Mouse (Mus musculus) neutrophil, adult 83 days (primary cell): Measurements from ENCODE around the gene Vmn1r158. TPM values are rescaled to one million over a fixed set of nuclear protein-coding genes. Genes with fewer than 3 reads are reported as not detected.

Source experiments
- total RNA-seq, 2 experiments: library from RNA; stranded (reverse); gene quantifications; one replicate each; pipeline ENCODE4 v1.2.4; 2023

Gene Vmn1r158
- not detected for total RNA-seq

DNA sequence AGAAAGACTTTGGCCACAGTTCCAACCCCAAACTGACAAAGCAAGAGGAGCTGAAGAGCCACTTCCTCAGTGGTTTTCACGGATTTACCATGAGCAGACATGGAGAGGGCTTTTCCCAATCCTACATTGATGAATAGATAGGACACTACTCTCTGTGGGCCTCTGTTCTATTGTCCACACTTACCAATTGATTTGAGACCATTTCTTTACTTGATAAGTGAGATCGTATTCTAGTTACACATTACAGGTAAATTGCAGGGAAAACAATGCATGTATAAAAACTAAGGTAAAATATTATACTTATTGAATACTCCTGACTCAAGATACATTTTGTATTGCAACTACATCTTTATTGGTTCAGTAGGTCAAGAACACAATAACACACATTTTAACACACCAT is at the start of gene Vmn1r158:
Gene Vmn1r158, minus strand, starts transcription at position 101 of the 400 bp plus-strand sequence.

DNA sequence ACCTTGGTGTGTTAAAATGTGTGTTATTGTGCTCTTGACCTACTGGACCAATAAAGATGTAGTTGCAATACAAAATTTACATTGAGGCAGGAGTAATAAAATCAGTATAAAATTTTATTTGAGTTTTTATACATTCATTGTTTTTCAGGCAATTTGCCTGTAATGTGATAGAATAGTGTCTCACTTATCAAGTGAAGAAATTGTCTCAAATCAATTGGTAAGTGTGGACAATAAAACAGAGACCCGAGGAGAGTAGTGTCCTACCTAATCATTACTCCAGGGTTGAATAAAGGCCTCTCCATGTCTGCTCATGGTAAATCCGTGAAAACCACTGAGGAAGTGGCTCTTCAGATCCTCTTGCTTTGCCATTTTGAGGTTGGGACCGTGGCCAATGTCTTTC is 29.2 kb downstream of the Vmn1r158 start, which contains the start of gene Vmn1r157:
Gene Vmn1r157, plus strand, starts transcription at position 301 of the 400 bp plus-strand sequence.

Other genes with a start within 250 kb of the Vmn1r158 start
- not detected for gene Gm4201, start 225.4 kb downstream of the Vmn1r158 start, total RNA-seq
- gene Gm4565, start 202.7 kb downstream of the Vmn1r158 start, total RNA-seq, result not detected
- gene Vmn1r155, start 132.8 kb downstream of the Vmn1r158 start, total RNA-seq, result not detected
- not detected for gene Gm8693, start 98.5 kb downstream of the Vmn1r158 start, total RNA-seq
- gene Gm4567, start 71.1 kb downstream of the Vmn1r158 start, total RNA-seq, result not detected
- gene Vmn1r157, start 29.1 kb downstream of the Vmn1r158 start, total RNA-seq, result not detected
- gene Vmn1r159, start 52.8 kb upstream of the Vmn1r158 start, total RNA-seq, result not detected
- not detected for gene Vmn1r160, start 80.4 kb upstream of the Vmn1r158 start, total RNA-seq
- gene Gm4214, start 193.9 kb upstream of the Vmn1r158 start, total RNA-seq, result not detected
- gene Gm4216, start 229.1 kb upstream of the Vmn1r158 start, total RNA-seq, result not detected